Mouse (Mus musculus) layer of hippocampus, adult 9-11 months (tissue): Measurements from ENCODE around the gene Dnmt3a.

ENCODE experiments used
- DNase-seq: peaks from one replicate; pipeline ENCODE4 v3.0.0; 2022

Dnmt3a gene

GRCm38 (mm10) chr12:3926127-3926526, 120.3 kb downstream of the Dnmt3a start:
- DNase-seq: peak; percentile 58

- DNase-seq: peak; percentile 74
Observed at GRCm38 (mm10) chr12:3928841-3929240, 123.0 kb downstream of the Dnmt3a start.

GRCm38 (mm10) chr12:3930090-3930865, 124.5 kb downstream of the Dnmt3a start:
- peak; percentile 79 for DNase-seq

GRCm38 (mm10) chr12:3942026-3942425, 136.2 kb downstream of the Dnmt3a start:
- no peak for DNase-seq

GRCm38 (mm10) chr12:3944454-3945073, 138.8 kb downstream of the Dnmt3a start:
- no peak for DNase-seq

- no peak for DNase-seq
Observed at GRCm38 (mm10) chr12:3947503-3947902, 141.7 kb downstream of the Dnmt3a start.

- DNase-seq: no peak
Observed at GRCm38 (mm10) chr12:3954651-3955050, 148.8 kb downstream of the Dnmt3a start, which contains the start of gene Pomc. Gene Pomc, plus strand, starts transcription at chr12:3954951.

GRCm38 (mm10) chr12:3955371-3955770, 149.6 kb downstream of the Dnmt3a start:
- DNase-seq: no peak

GRCm38 (mm10) chr12:3956351-3956750, 150.5 kb downstream of the Dnmt3a start:
- no peak for DNase-seq

GRCm38 (mm10) chr12:3959791-3960543, 154.2 kb downstream of the Dnmt3a start:
- DNase-seq: peak; percentile 91

- DNase-seq: no peak
Observed at GRCm38 (mm10) chr12:3960553-3960952, 154.7 kb downstream of the Dnmt3a start.
